Comparison of ENCODE assay signal across 12 mouse cellular contexts in genomic region chr12:117658821-117659220, GRCm38 (mm10).
A peak's percentile ranks its signal among the peaks of the same experiment; 100 is the strongest.
DNase-seq lines count a peak whose midpoint lies in the region; ATAC-seq and TF ChIP-seq lines count a peak whose summit lies in the region.
"Had no signal": no experiment of that assay in that cellular context is flagged by ENCODE, and none has a peak within 500 bp of the region (broad histone marks: within the 10 kb centered on the region; RNA-seq: fewer than 3 reads in every experiment).

No protein-coding gene starts in this region.

- whole genome bisulfite sequencing in kidney, embryonic 16.5 days: 54% methylated on average over 6 of the region's 6 CpGs
- WGBS in lung, postnatal 0 days: 36% methylated on average over 6 of the region's 6 CpGs
- WGBS in stomach, postnatal 0 days: 69% methylated on average over 6 of the region's 6 CpGs

- H3K27ac ChIP-seq in gastrocnemius, adult 2 months: peak overlapping the region; percentile 82
- no peak overlapping the region for H3K27ac ChIP-seq in kidney, embryonic 16.5 days (ENCODE audit: low read length)
- peak overlapping the region; percentile 70 for H3K27ac ChIP-seq in lung, postnatal 0 days (ENCODE audit: low read length)
- H3K27ac ChIP-seq in stomach, postnatal 0 days (replicated peaks): peak overlapping the region; percentile 24; the same call in 1 of the 2 replicates
- H3K27ac ChIP-seq: forebrain, embryonic 15.5 days; midbrain, embryonic 15.5 days had no signal

- no peak for ATAC-seq in kidney, embryonic 16.5 days (ENCODE audit: low FRiP score, low TSS enrichment)
- no peak for ATAC-seq in lung, postnatal 0 days
- no peak for ATAC-seq in stomach, postnatal 0 days (ENCODE audit: low FRiP score, low TSS enrichment)
- ATAC-seq: forebrain, embryonic 15.5 days; inflammation-experienced regulatory T-cells, adult 6 months; midbrain, embryonic 15.5 days had no signal

- no peaks in the 10 kb centered on the region for H3K4me1 ChIP-seq in kidney, embryonic 16.5 days (ENCODE audit: insufficient read depth, low read length)
- H3K4me1 ChIP-seq in lung, postnatal 0 days (ENCODE audit: insufficient read depth, low read depth, low read length): peaks cover 9% of the 10 kb centered on the region; the same call in 1 of the 2 replicates
- H3K4me1 ChIP-seq in stomach, postnatal 0 days (replicated peaks; ENCODE audit: control insufficient read depth, insufficient read depth): no peaks in the 10 kb centered on the region
- H3K4me1 ChIP-seq: forebrain, embryonic 15.5 days; midbrain, embryonic 15.5 days had no signal

- no peaks in the 10 kb centered on the region for H3K9me3 ChIP-seq in kidney, embryonic 16.5 days (ENCODE audit: low read length)
- H3K9me3 ChIP-seq in lung, postnatal 0 days (ENCODE audit: low read length): no peaks in the 10 kb centered on the region
- H3K9me3 ChIP-seq in stomach, postnatal 0 days (ENCODE audit: control insufficient read depth, low read length): no peaks in the 10 kb centered on the region
- H3K9me3 ChIP-seq: forebrain, embryonic 15.5 days; midbrain, embryonic 15.5 days had no signal

- peak overlapping the region; percentile 67 for H3K4me3 ChIP-seq in gastrocnemius, adult 2 months
- H3K4me3 ChIP-seq in kidney, embryonic 16.5 days (ENCODE audit: low read length): peak overlapping the region; percentile 37
- peak overlapping the region; percentile 44 for H3K4me3 ChIP-seq in lung, postnatal 0 days (ENCODE audit: low read depth, low read length)
- peak overlapping the region; percentile 11; the same call in 1 of the 2 replicates for H3K4me3 ChIP-seq in stomach, postnatal 0 days (ENCODE audit: low read depth, low read length)
- H3K4me3 ChIP-seq: forebrain, embryonic 15.5 days; midbrain, embryonic 15.5 days had no signal

- intact Hi-C loops in gastrocnemius, adult 2 months (cut with DNase I): no loop called here

- peak overlapping the region; percentile 54 for H3K9ac ChIP-seq in kidney, embryonic 16.5 days (replicated peaks; ENCODE audit: low read length)
- H3K9ac ChIP-seq in lung, postnatal 0 days (replicated peaks; ENCODE audit: low read depth): peak overlapping the region; percentile 42
- no peak overlapping the region for H3K9ac ChIP-seq in stomach, postnatal 0 days (ENCODE audit: low read length)
- H3K9ac ChIP-seq: forebrain, embryonic 15.5 days; midbrain, embryonic 15.5 days had no signal

- H3K36me3 ChIP-seq in kidney, embryonic 16.5 days (ENCODE audit: insufficient read depth, low read length): no peaks in the 10 kb centered on the region
- H3K36me3 ChIP-seq in lung, postnatal 0 days (ENCODE audit: insufficient read depth, low read length): no peaks in the 10 kb centered on the region
- no peaks in the 10 kb centered on the region for H3K36me3 ChIP-seq in stomach, postnatal 0 days (ENCODE audit: control insufficient read depth, insufficient read depth, low read length)
- H3K36me3 ChIP-seq: forebrain, embryonic 15.5 days; midbrain, embryonic 15.5 days had no signal

- no peak for TF ChIP-seq CTCF in gastrocnemius, adult 2 months (IDR thresholded peaks at IDR 0.05)
- no peak for TF ChIP-seq CTCF in lung, postnatal 0 days (IDR thresholded peaks at IDR 0.05)
- no peak for TF ChIP-seq CTCF in stomach, postnatal 0 days (IDR thresholded peaks at IDR 0.05; ENCODE audit: low read depth)

- DNase-seq in gastrocnemius, adult 2 months: no peak
- DNase-seq in gastrocnemius, adult 18-20 months (ENCODE audit: low spot score): no peak
- DNase-seq in kidney, adult 8-10 months: no peak
- DNase-seq in lung, postnatal 0 days (ENCODE audit: low spot score): peak; percentile 38
- no peak for DNase-seq in lung, postnatal 4 days
- DNase-seq in stomach, postnatal 0 days (ENCODE audit: low spot score): no peak
- DNase-seq in adrenal gland, adult (ENCODE audit: inconsistent age in 2 of 2, low spot score in 1 of 2): no peak
- DNase-seq: adrenal gland, adult 2 months had no signal

- H3K27me3 ChIP-seq in kidney, embryonic 16.5 days (ENCODE audit: insufficient read depth, low read length): no peaks in the 10 kb centered on the region
- H3K27me3 ChIP-seq in lung, postnatal 0 days (replicated peaks; ENCODE audit: insufficient read depth, low read length): no peaks in the 10 kb centered on the region
- H3K27me3 ChIP-seq in stomach, postnatal 0 days (ENCODE audit: control insufficient read depth, insufficient read depth, low read length): no peaks in the 10 kb centered on the region
- H3K27me3 ChIP-seq: forebrain, embryonic 15.5 days; midbrain, embryonic 15.5 days had no signal

- H3K4me2 ChIP-seq in kidney, embryonic 16.5 days (replicated peaks; ENCODE audit: low read depth, low read length): peak overlapping the region; percentile 3; the same call in 1 of the 2 replicates
- peak overlapping the region; percentile 47 for H3K4me2 ChIP-seq in lung, postnatal 0 days (replicated peaks; ENCODE audit: low read depth, low read length)
- no peak overlapping the region for H3K4me2 ChIP-seq in stomach, postnatal 0 days (replicated peaks; ENCODE audit: low read depth)
- H3K4me2 ChIP-seq: forebrain, embryonic 15.5 days; midbrain, embryonic 15.5 days had no signal

- no peak for TF ChIP-seq EP300 in lung, postnatal 0 days (IDR thresholded peaks at IDR 0.05)
- TF ChIP-seq EP300 in stomach, postnatal 0 days (optimal IDR thresholded peaks at IDR 0.05): no peak

Comparison
In these comparisons a context has a peak if more than half of its experiments do, and no peak if none do; other contexts are left out.
1. H3K4me3 ChIP-seq: peak in every context shown above with its lines; median percentile 67 in gastrocnemius, adult 2 months; 44 in lung, postnatal 0 days; 37 in kidney, embryonic 16.5 days; 11 in stomach, postnatal 0 days.